Mouse (Mus musculus) embryonic fibroblast, embryonic 13.5 days (primary cell): ENCODE data around the gene Armc3.

Experiments
- CTCF ChIP-seq: IDR thresholded peaks from 2 replicates; pipeline ENCODE4 v1.5.1; 2011; ENCODE audit warnings: mild to moderate bottlenecking, control low read depth, low read length, moderate library complexity, borderline replicate concordance; ENCODE audit not compliant: insufficient read depth
- POLR2A ChIP-seq: IDR thresholded peaks from 2 replicates; pipeline ENCODE4 v1.6.1; 2011; ENCODE audit warnings: low read depth, mild to moderate bottlenecking, control low read depth, low read length, moderate library complexity

GRCm38 (mm10) chr2:19269955-19270354 is 70.9 kb downstream of the Armc3 start:
- TF ChIP-seq CTCF (no peak), POLR2A (no peak)
